Mouse (Mus musculus): Measurements from ENCODE around the gene Prl7a1. TPM values are rescaled to one million over a fixed set of nuclear protein-coding genes. Genes with fewer than 3 reads are reported as not detected.

Prl7a1 gene
- not detected for total RNA-seq (2021)

- no peak for DNase-seq (ENCODE audit: low spot score)
- intact Hi-C loops (cut with DNase I) = no loop called here
Measured at GRCm38 (mm10) chr13:27642393-27642792, at the start of gene Prl7a1. Prl7a1 (minus strand) TSS chr13:27642493.

- intact Hi-C loops (cut with DNase I) = no loop called here
- no peak for DNase-seq (ENCODE audit: low spot score)
Measured at GRCm38 (mm10) chr13:27667936-27668335, 25.6 kb upstream of the Prl7a1 start, which contains the start of gene Prl7a2. Prl7a2 (minus strand) TSS chr13:27668036.

- intact Hi-C loops (cut with DNase I) = no loop called here
- no peak for DNase-seq (ENCODE audit: low spot score)
Measured at GRCm38 (mm10) chr13:27660747-27661146, 18.5 kb upstream of the Prl7a1 start.

GRCm38 (mm10) chr13:27610482-27610881 is 31.8 kb downstream of the Prl7a1 start, which contains the start of gene Prl7b1:
Prl7b1 (minus strand) TSS chr13:27610582.
- no peak for DNase-seq (ENCODE audit: low spot score)
- intact Hi-C loops (cut with DNase I) = no loop called here

Other genes with a start within 250 kb of the Prl7a1 start
- not detected for gene Prl8a6, start 203.8 kb downstream of the Prl7a1 start, total RNA-seq (2021)
- gene Prl8a8, start 129.3 kb downstream of the Prl7a1 start, total RNA-seq (2021) = not detected
- gene Prl8a9, start 77.9 kb downstream of the Prl7a1 start, total RNA-seq (2021) = not detected
- gene Prl8a1, start 60.3 kb downstream of the Prl7a1 start, total RNA-seq (2021) = not detected
- not detected for gene Prl7b1, start 31.9 kb downstream of the Prl7a1 start, total RNA-seq (2021)
- not detected for gene Prl7a2, start 25.5 kb upstream of the Prl7a1 start, total RNA-seq (2021)
- not detected for gene Prl7d1, start 74.2 kb upstream of the Prl7a1 start, total RNA-seq (2021)
- gene Prl7c1, start 138.3 kb upstream of the Prl7a1 start, total RNA-seq (2021) = not detected
- gene Prl2a1, start 159.2 kb upstream of the Prl7a1 start, total RNA-seq (2021) = not detected
- gene Prl2c1, start 206.8 kb upstream of the Prl7a1 start, total RNA-seq (2021) = not detected